Mouse (Mus musculus) embryo, embryonic 10.5 days (tissue): Measurements from ENCODE around the gene Rtn4r.

Source experiments
- DNase-seq: peaks from one replicate; pipeline ENCODE4 v3.0.0-alpha.2; 2015; ENCODE audit warnings: low spot score

The Rtn4r gene

GRCm38 (mm10) chr16:18124626-18125025 is 2.8 kb upstream of the Rtn4r start:
- no peak for DNase-seq

DNA sequence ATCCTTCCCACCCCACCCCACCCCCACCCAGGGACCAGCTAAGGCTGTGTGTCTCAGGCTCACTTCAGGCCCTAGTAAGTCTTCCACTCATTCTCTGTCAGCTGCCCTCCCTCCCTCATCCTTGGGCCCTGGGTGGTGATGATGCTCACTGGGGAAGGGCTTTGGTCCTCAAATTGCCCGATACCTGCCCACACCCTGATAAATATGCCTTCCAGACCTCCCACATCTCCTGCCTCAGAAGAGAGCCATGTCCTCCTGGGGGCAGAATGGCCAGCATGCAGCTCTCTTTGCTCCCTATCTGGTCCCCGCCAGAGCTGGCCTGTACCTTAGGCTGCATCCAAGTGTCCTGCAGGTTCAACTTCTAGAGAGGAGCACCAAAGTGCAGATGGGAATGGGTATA is 2.3 kb upstream of the Rtn4r start:
- no peak for DNase-seq

DNA sequence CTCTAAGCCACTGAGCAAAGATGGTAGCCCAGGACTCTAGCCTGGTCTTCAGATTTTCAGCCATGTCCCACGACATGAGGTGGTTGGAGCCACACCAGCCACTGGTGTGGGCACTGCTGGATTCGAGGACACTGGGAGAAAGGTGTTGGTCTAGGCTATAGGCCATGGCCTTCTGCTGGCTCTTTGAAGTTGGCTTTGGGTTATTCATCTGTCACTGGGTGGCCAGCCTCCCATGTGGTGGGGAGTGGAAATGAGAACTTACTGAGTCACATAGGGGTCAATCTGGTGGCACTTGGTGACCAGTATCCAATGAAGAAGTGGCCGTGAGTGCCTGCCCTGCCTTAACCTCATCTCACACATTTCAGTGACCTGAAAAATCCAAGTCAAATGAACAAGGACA is 1.2 kb upstream of the Rtn4r start:
- DNase-seq, result no peak

DNA sequence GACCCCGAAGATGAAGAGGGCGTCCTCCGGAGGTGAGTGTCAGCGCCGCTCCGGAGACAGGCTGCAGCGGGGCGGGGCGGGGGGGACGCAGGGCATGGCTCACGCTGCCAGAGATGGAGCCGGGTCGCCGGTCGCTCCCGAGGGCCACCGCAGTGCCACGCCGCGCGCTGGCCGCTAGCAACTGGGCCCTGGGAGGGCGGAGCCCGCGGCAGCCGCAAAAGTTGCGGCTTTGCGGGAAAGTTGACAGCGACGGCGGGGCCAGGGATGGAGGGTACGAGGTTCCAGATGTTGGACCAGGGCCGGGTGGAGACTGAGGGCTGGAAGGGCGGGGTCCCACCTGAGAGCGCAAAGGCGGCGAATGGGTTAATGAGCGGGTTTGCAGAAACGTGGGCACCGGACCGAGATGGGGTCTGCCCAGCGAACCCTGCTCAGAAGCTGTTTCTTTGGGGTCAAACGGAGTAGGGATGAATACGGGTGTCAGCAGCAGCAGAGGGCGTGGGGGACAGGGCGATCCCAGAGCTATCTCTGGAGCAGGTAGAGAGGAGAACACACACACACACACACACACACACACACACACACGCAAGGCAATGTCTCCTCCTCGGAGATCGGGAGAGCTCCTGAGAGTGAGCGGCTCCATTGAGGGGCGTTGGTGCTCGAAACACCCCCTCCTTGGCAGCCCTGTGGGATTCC is 575 bp downstream of the Rtn4r start:
- DNase-seq, result peak; percentile 23

- DNase-seq, result no peak
Measured at GRCm38 (mm10) chr16:18128564-18128935, 1.1 kb downstream of the Rtn4r start.

GRCm38 (mm10) chr16:18129413-18129812 is 2.0 kb downstream of the Rtn4r start:
- DNase-seq, result no peak

DNA sequence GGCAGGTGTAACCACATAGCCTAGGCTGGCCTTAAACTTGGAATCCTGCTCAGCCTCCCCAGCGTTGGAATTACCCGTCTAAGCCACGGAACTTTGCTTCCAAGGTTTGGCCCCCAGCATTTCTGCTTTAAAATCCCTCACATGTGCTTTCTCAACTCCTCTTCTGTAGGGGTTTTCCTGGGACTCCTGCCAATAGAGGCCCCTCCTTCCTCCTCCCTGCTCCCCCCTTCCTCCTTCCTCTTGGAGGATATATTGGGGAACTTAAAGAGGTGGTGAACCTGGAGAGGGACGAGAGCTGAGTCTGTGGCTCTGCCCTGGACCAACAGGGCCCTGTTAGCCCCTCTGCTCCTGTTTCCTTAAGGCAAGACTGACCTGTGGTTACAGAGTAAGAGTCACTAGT is 2.8 kb downstream of the Rtn4r start:
- no peak for DNase-seq

- DNase-seq, result no peak
Measured at GRCm38 (mm10) chr16:18130705-18131104, 3.3 kb downstream of the Rtn4r start.

DNA sequence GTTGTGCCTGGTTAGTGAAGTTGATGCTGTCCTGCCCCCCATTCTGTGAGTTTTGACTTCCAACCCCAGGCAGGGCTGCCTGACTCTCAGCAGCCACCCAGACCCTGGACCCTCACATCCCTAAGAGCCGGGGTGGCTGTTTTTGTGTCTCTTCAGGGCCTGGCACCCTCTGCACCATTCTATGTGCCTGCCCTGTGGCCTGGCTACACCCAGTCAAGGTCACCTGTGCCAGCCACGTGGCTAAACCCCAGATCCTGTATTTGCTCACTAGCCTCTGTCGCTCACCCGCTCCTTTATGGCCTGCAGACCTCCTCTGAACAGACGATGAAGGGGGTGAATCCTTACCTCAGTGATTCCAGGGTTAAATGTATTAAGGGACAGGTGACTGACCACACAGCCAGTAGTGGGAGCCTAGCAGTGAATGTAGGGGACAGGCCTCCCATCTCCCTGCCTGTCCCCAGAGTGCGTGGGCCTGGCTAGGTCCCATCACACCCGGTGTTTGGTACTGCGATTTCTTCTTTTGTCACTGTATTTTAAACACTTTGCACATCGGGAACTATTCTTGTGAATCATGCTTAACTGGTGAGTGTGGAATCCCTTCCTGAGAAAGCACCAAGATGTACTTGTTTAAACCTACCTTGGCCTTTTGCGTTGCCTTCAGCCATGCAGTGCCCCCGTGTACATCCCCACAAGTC is 4.0 kb downstream of the Rtn4r start:
- no peak for DNase-seq

DNA sequence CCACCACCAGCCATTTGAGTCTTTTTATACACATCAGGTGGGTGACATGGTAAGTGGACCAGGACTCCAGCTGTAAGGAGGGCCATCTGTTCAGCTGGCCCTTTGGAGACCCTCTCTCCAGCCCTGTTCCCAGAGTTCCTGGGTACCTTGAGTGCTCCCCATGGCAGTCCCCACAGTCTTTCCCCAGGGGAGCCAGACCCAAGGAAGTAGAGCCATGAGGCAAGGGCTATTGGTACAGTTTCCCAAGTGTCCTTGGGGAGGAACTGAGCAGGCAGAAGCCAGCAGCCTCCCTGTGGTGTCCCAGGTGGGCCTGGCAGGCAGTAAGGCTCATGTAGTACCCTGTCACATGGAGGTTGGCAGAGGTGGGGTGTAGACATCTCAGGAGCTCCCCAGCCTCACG is 4.6 kb downstream of the Rtn4r start:
- no peak for DNase-seq

- DNase-seq, result no peak
Measured at GRCm38 (mm10) chr16:18132575-18132974, 5.1 kb downstream of the Rtn4r start.

GRCm38 (mm10) chr16:18133133-18133920 is 5.9 kb downstream of the Rtn4r start:
- no peak for DNase-seq

GRCm38 (mm10) chr16:18135196-18135595 is 7.8 kb downstream of the Rtn4r start:
- DNase-seq, result no peak

- DNase-seq, result no peak
Measured at GRCm38 (mm10) chr16:18136015-18136414, 8.6 kb downstream of the Rtn4r start.

DNA sequence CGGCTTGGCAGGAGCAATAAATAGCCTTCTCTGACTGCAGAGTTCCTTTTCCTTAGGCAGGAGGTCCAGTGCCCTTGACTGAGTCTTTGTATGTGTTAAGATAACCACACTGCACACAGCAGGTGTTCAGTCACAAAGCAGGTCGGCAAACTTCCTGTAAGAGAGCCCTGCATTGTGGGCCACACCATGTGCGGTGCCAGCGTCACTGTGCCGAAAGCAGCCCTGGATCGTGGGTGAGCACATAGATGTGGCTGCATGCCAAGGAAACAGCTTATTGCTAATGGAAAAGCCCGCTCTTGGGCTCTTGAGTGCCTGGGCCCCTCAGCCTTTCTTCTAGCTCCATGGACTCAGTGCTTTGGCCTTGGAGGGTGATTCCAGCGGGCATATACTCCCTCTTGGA is 16.8 kb downstream of the Rtn4r start:
- no peak for DNase-seq

- no peak for DNase-seq
Measured at GRCm38 (mm10) chr16:18145341-18145867, 18.0 kb downstream of the Rtn4r start.

DNA sequence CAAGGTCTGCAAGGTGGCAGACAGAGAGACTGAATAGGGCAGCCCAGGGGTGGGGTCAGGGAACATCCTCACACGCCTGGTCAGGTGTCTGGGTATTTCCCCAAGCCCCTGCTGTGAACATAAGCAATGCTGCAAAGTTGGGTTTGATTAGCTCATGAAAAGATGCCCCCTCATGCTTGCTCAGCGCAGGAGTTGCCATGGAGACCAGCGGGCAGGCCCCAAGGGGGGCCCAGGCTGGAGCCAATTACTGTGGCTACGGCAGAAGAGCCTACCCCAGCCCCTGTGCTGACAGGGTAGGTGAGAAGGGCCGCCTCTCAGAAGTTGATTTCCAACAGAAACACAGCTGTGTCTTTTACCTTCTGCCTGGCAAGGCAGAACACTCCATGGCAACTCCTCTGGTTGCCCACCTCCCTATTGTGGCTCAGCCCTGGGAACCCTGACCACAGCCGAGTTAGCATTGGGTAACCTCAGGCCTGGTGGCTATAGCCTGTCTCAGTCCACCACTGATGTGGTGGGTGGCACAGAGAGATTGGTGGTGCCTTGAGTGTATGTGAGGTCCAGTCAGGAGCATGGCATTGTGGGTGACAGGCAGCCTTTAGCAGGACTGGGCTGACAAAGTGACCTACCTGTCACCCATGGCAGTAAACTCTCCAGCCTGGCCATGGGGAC is 20.9 kb downstream of the Rtn4r start:
- DNase-seq, result peak; percentile 66

DNA sequence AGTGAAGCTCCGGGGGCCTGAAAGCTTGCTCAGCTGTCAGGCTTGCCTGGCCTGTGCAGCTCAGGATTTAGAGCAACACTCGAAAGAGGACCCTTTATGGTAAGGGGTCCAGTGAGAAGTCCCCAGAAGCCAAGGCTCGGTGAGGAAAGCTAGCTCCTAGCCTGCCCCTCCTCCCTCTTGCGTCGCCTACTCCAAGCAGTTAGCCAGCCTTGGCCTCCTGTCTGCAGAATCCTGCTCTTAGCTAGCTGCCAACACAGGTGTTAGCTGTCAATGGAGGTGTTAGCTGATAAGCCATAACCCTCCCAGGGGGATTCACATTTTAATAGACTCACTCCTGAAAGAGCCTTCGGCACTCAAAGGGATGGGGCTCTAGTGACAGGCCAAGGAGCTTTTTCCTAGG is 21.8 kb downstream of the Rtn4r start:
- DNase-seq, result no peak

DNA sequence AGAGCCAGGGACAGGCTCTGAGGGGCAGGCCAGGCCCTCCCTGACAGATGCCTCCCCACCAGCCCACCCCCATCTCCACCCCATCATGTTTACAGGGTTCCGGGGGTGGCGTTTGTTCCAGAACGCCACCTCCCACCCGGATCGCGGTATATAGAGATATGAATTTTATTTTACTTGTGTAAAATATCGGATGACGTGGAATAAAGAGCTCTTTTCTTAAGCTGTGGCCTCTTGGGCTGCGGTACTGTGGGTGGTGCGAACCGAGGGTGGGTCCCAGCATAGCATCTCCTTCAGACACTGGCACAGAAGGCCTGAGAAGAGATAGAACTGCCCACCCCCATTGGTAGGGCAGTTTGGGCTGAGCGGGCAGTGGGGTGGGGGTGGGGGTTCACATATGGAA is 24.7 kb downstream of the Rtn4r start:
- no peak for DNase-seq

DNA sequence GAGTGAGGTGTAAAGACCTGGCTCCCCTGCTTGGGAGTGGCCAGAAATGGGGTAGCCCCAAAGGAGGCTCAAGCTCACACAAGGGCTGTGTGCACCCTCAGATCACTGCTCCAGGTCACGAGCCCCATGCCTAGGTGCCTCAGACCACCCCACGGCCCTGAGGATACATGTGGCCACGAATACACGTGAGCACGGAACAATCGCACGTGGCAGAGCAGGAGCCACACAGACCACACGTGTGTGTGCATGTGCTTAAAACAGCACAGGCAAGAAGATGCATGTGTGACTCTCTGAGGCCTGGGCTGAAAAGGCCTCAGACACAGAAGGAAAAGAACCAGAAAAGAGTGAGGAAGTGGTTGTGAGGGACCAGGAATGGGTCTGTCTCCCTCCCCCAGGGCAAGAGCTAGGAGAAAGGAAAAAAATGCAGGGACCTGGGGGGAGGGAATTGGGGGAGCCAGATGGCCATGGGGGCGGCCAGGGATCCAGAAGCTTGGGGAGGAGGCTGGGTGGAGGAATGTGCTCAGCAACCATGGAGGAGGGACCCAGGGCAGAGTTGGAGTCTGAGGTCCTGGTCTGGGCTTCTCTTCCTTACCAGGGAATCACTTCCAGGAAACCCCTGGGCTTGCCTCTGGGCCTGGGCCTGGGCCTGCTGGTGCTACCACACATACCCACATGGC is 25.5 kb downstream of the Rtn4r start:
- no peak for DNase-seq

GRCm38 (mm10) chr16:18154521-18155171 is 27.2 kb downstream of the Rtn4r start:
- no peak for DNase-seq
